Mouse (Mus musculus): ENCODE measurements around the gene Psmb6. TPM values are rescaled to one million over a fixed set of nuclear protein-coding genes. Genes with fewer than 3 reads are reported as not detected.

The Psmb6 gene
- 415 and 437 TPM in 2 replicates for polyA plus RNA-seq (2016; fragmentation: Nextera tagmentation; extraction: Ambion mirVana)

DNA sequence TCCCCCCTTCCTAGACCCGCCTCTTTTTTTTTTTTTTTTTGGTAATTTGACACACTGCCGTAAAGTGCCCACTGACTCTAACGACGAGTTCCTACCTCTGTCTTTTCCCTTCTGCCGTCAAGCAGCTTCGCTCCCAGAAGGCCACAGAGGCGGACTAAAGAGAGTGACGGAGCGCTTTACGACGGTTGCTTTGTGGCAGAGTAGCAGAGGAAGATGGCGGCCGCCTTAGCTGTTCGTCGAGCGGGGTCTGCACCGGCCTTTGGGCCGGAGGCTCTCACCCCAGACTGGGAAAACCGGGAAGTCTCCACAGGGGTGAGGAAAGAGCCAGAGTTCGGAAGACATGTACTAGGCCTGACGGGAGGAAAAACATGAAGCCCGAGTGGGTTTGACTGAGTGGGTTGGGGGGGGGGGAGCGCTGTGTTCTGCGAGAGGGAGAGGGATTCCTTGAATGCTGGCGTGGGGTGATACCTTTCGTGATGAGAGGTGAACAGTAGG is at the start of gene Psmb6:
Psmb6 (plus strand) TSS at position 184 of the 495 bp plus-strand sequence.
- peak; percentile 89 for ATAC-seq
- H3K36me3 ChIP-seq, result peaks cover 32% of the 10 kb centered on the region
- WGBS (ENCODE audit: insufficient replicate concordance), result 0% methylated on average over 25 of the region's 26 CpGs
- peaks cover 14% of the 10 kb centered on the region for H3K27me3 ChIP-seq (replicated peaks)
- peaks cover 24% of the 10 kb centered on the region for H3K4me1 ChIP-seq
- no peaks in the 10 kb centered on the region for H3K9me3 ChIP-seq (replicated peaks)
- peak within 1 kb of the TSS; percentile 86 for H3K4me3 ChIP-seq
- peak within 1 kb of the TSS; percentile 86 for H3K9ac ChIP-seq
- peak within 1 kb of the TSS; percentile 69 for H3K27ac ChIP-seq
- H3K4me2 ChIP-seq, result peak within 1 kb of the TSS; percentile 75

DNA sequence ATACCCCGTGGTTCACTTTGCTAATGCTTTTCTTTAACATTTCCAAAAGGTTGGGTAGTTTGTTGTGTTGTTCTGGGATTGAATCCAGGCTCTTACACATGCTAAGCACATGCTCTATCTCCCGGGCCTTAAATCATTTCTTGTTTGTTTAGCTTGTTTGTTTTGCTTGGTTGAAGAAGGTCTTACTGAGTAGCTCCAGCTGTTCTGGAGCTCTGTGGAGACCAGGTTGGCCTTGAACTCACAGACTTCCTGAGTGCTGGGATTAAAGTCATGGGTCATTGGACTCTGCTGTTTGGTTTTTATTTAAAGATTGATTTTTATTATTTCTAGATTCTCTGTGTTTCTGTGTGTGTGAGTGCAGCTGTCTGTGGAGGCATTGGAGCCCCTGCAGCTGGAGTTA is 39.7 kb upstream of the Psmb6 start:
- 39% methylated on average over 2 of the region's 2 CpGs for WGBS (ENCODE audit: insufficient replicate concordance)
- no peaks in the 10 kb centered on the region for H3K9me3 ChIP-seq (replicated peaks)
- no peaks in the 10 kb centered on the region for H3K36me3 ChIP-seq
- no peaks in the 10 kb centered on the region for H3K4me1 ChIP-seq
- ATAC-seq, result no peak
- no peak overlapping the region for H3K9ac ChIP-seq
- no peak overlapping the region for H3K4me2 ChIP-seq
- no peak overlapping the region for H3K27ac ChIP-seq
- H3K27me3 ChIP-seq (replicated peaks), result 0 out of 2 replicates have a peak, but pooled peaks cover 5% of the 10 kb centered on the region
- H3K4me3 ChIP-seq, result no peak overlapping the region

DNA sequence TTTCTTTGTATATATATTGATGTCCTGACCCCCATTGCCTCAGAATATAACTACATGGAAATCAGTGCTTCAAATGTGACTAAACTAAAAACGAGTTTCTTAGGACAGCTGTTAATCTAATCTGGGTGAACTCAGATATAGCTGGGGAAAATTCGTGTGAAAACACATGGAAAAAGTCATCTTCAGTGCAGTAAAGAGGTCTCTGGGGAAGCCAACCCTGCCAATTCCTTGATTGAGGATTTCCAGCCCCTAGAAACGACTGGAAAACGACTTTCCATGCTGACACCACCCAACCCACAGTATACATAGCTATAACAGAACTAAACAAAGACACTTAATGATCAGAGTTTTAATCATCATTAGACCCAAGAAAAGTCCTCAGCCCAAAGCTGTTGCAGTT is 37.4 kb upstream of the Psmb6 start:
- Histone ChIP-seq H3K27me3 (replicated peaks) (peaks cover 5% of the 10 kb centered on the region; the same call in 1 of the 2 replicates), H3K9ac (no peak overlapping the region), H3K27ac (no peak overlapping the region), H3K36me3 (no peaks in the 10 kb centered on the region), H3K9me3 (replicated peaks) (no peaks in the 10 kb centered on the region), H3K4me2 (no peak overlapping the region), H3K4me3 (no peak overlapping the region), H3K4me1 (no peaks in the 10 kb centered on the region)
- 33% methylated on average over 4 of the region's 4 CpGs for WGBS (ENCODE audit: insufficient replicate concordance)
- ATAC-seq, result no peak

DNA sequence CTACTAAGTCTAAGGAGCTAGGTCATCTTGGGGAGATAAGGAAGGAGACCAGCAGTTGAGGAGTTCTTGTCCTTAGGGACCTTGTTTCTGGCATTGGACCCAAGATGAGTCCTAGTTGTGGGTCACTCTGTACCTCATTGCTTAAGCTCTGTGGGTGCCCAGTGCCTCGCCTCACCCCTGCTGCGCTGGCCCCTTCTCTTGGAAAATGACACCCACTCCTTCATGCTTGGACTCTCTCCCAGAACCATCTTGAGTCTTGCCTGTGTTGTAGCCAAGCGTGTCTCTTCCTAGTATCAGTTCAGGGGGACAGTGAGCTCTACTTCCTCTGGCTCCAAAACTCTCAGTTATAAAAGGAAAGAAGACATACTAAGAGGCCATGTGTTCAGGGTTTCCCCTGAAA is 36.0 kb upstream of the Psmb6 start:
- H3K36me3 ChIP-seq, result no peaks in the 10 kb centered on the region
- H3K4me1 ChIP-seq, result no peaks in the 10 kb centered on the region
- no peaks in the 10 kb centered on the region for H3K9me3 ChIP-seq (replicated peaks)
- ATAC-seq, result no peak
- H3K4me3 ChIP-seq, result no peak overlapping the region
- no peak overlapping the region for H3K4me2 ChIP-seq
- H3K27me3 ChIP-seq (replicated peaks), result peaks cover 5% of the 10 kb centered on the region; the same call in 1 of the 2 replicates
- WGBS (ENCODE audit: insufficient replicate concordance), result 70% methylated on average over 3 of the region's 3 CpGs
- H3K9ac ChIP-seq, result no peak overlapping the region
- H3K27ac ChIP-seq, result no peak overlapping the region

DNA sequence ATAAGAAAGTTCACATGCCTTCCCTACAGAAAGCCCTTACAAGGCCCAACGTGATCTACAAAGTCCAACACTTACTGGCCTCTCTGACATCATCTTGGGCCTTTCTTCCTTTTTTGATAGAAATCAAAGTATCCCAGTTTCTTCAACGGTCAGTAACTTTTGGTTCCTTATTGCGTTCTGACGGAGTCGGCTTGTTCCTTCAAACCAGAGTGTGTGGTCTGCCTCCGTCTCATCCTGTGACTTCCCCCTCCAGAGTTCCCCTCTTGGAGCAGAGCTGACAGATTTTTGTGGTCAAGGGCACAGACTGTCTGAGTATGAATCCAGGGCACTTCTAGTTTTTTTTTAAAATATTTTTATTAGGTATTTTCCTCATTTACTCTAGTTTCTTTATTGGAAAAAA is 35.5 kb upstream of the Psmb6 start:
- Histone ChIP-seq H3K4me2 (no peak overlapping the region), H3K9ac (no peak overlapping the region), H3K27ac (no peak overlapping the region), H3K4me3 (no peak overlapping the region), H3K27me3 (replicated peaks) (peaks cover 5% of the 10 kb centered on the region; the same call in 1 of the 2 replicates), H3K4me1 (no peaks in the 10 kb centered on the region), H3K36me3 (no peaks in the 10 kb centered on the region), H3K9me3 (replicated peaks) (no peaks in the 10 kb centered on the region)
- ATAC-seq, result no peak
- WGBS (ENCODE audit: insufficient replicate concordance), result 16% methylated on average over 6 of the region's 6 CpGs

DNA sequence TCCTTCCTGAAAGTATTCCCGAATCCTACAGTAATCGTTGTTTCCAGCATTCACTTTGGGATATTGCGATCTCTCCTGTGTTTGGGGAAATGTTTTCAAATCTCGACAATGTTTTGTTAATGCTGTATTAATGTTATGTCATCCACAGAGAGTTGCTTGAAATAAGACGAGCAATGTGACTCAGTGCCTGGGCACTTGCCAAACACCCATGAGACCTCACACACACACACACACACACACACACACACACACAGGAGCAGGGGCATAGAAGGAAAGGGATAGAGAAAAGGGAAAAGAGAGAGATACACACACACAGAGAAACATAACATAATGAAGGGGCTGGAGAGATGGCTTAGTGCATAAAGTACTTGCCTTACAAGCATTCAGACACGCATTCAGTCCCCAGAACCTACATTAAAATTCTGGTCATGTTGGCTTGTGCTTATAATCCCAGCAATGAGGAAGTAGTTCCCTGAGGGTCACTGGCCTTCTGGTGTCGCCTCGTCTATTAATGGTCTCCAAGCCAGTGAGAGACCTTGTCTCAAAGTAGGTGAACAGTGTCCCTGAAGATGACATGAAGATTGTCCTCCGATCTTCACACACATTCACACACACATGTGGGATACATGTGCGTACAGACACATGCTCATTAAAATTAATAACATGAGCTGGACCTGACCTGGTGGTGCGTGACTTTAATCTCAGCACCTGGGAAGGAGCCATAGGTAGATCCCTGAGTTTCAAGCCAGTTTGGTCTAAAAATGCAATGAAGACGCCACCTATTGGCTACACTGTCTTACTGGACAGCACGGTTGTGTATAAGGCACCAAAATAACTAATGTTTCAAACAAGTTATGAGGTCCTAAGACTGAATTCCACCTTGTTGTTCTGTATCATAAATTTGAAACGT is 25.3 kb upstream of the Psmb6 start:
- H3K9ac ChIP-seq, result no peak overlapping the region
- no peak overlapping the region for H3K27ac ChIP-seq
- no peak for ATAC-seq
- peaks cover 4% of the 10 kb centered on the region for H3K4me1 ChIP-seq
- H3K27me3 ChIP-seq (replicated peaks), result peaks cover 16% of the 10 kb centered on the region; the same call in 1 of the 2 replicates
- no peak overlapping the region for H3K4me2 ChIP-seq
- H3K36me3 ChIP-seq, result no peaks in the 10 kb centered on the region
- 61% methylated on average over 14 of the region's 14 CpGs for WGBS (ENCODE audit: insufficient replicate concordance)
- no peaks in the 10 kb centered on the region for H3K9me3 ChIP-seq (replicated peaks)
- no peak overlapping the region for H3K4me3 ChIP-seq

DNA sequence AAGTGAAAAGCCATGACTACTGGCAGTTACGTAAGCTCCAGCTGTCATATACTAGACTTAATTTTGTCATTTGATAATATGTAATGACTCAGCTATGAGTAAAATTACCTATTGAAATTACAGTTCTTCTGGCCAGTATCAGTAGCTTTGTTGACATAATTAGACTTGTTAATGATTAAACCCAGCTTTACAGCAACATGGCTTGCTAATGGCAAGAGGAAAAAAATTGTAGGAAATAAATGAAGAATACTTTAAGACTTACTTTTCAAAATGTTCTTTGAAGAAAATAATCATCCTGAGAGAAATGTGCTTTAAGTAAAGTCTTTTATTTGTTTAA is 24.7 kb upstream of the Psmb6 start:
- Histone ChIP-seq H3K4me1 (peaks cover 10% of the 10 kb centered on the region), H3K27ac (no peak overlapping the region), H3K36me3 (no peaks in the 10 kb centered on the region), H3K4me3 (no peak overlapping the region), H3K4me2 (no peak overlapping the region), H3K9ac (no peak overlapping the region), H3K9me3 (replicated peaks) (no peaks in the 10 kb centered on the region), H3K27me3 (replicated peaks) (peaks cover 19% of the 10 kb centered on the region; the same call in 1 of the 2 replicates)
- 87% methylated on average over 1 of the region's 1 CpGs for WGBS (ENCODE audit: insufficient replicate concordance)
- no peak for ATAC-seq

DNA sequence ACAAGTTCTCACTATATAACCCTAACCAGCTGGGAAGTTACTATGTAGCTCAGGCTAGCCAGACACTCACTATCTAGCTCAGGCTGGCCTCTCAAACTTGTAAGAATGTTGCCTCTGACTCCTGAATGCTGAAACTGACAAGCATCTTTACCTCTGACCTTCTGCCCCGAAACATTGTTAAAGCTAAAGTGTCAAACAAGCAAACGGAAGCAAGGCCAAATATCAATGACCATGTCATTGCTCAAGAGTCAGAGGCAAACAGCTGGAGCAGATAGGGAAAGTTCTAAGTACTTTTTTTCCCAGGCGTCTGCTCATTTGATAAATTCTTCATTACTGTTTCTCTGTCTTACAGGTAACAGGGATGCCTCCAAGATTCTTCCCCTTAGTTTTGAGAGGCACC is 23.1 kb upstream of the Psmb6 start:
- Histone ChIP-seq H3K4me2 (no peak overlapping the region), H3K4me1 (peaks cover 21% of the 10 kb centered on the region), H3K9me3 (replicated peaks) (no peaks in the 10 kb centered on the region), H3K4me3 (no peak overlapping the region), H3K36me3 (no peaks in the 10 kb centered on the region), H3K27me3 (replicated peaks) (0 out of 2 replicates have a peak, but pooled peaks cover 19% of the 10 kb centered on the region), H3K9ac (no peak overlapping the region), H3K27ac (no peak overlapping the region)
- ATAC-seq, result no peak
- 39% methylated on average over 3 of the region's 3 CpGs for WGBS (ENCODE audit: insufficient replicate concordance)

DNA sequence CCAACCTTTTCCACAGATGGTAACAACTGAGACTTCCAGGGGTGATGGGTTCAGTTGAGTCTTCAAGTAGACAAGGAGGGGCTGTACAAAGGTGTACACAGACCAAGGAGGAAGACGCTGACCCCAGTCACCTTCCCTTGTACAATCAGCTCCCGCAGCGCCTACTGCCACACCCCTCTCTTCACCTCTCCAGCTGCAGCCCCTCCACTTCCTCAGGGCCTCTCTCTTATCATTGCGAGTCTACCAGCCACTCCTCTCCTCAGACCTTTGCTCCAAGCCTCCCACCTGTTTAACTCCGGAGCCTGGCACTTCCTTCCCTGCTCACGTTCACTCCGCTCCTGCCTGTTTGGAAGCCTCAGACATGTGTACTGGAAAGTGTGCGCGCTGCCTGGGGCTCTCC is 20.2 kb upstream of the Psmb6 start, which contains the start of gene Tm4sf5:
Tm4sf5 (plus strand) TSS at position 275 of the 400 bp plus-strand sequence.
- Histone ChIP-seq H3K27me3 (replicated peaks) (peaks cover 46% of the 10 kb centered on the region), H3K4me3 (no peak within 1 kb of the TSS), H3K4me2 (peak within 1 kb of the TSS; percentile 26), H3K9me3 (replicated peaks) (no peaks in the 10 kb centered on the region), H3K36me3 (no peaks in the 10 kb centered on the region), H3K9ac (no peak within 1 kb of the TSS), H3K4me1 (peaks cover 21% of the 10 kb centered on the region), H3K27ac (no peak within 1 kb of the TSS)
- 27% methylated on average over 9 of the region's 9 CpGs for WGBS (ENCODE audit: insufficient replicate concordance)
- peak; percentile 42; the same call in 1 of the 2 replicates for ATAC-seq

DNA sequence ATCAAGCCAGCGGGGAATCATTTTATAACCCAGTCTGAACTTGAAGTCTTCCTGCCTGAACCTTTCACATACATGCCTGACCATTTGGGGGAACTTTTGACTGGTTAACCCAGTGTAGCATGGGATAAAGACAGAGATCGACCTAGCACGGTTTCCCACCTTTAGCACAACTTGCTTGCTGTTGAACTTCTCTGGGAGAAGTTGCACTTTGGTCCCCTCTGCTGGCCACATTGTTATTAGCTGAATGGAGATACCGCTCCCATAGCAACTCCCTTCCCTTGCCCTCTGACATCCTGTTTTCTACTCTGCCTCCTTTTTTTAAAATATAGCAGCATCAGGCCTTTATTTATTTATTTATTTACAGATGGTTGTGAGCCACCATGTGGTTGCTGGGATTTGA is 18.8 kb upstream of the Psmb6 start:
- no peaks in the 10 kb centered on the region for H3K36me3 ChIP-seq
- H3K4me3 ChIP-seq, result no peak overlapping the region
- no peak overlapping the region for H3K9ac ChIP-seq
- peaks cover 54% of the 10 kb centered on the region for H3K27me3 ChIP-seq (replicated peaks)
- H3K27ac ChIP-seq, result no peak overlapping the region
- ATAC-seq, result no peak
- peak overlapping the region; percentile 37 for H3K4me2 ChIP-seq
- WGBS (ENCODE audit: insufficient replicate concordance), result 18% methylated on average over 4 of the region's 4 CpGs
- no peaks in the 10 kb centered on the region for H3K9me3 ChIP-seq (replicated peaks)
- peaks cover 25% of the 10 kb centered on the region for H3K4me1 ChIP-seq

DNA sequence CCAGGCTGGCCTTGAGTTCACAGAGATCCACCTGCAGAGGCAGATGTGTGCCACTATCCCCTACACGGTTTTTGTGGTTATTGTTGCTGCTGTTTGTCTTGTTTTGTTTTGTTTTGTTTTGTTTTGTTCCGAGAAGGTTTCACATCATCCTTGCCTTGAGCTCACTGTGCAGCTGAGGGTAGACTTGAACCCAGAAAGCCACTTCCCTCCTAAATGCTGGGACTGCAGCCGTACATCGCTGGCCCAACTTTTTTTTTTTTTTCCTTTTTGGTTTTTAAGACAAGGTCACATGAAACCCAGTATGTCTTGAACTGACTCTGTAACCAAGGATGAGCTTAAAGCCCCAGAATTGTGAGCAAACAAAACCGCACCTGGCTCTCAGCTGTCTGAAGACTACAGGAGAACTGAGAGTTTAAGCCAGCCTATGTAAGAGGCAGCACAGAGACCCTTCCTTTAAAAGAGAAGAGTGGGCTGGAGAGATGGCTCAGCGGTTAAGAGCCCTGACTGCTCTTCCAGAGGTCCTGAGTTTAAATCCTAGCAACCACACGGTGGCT is 18.1 kb upstream of the Psmb6 start:
- Histone ChIP-seq H3K27ac (no peak overlapping the region), H3K27me3 (replicated peaks) (peaks cover 50% of the 10 kb centered on the region), H3K9ac (no peak overlapping the region), H3K4me3 (no peak overlapping the region), H3K4me2 (no peak overlapping the region), H3K36me3 (no peaks in the 10 kb centered on the region), H3K4me1 (peaks cover 26% of the 10 kb centered on the region), H3K9me3 (replicated peaks) (no peaks in the 10 kb centered on the region)
- WGBS (ENCODE audit: insufficient replicate concordance), result 61% methylated on average over 7 of the region's 7 CpGs
- no peak for ATAC-seq

All from liver, embryonic 12.5 days (tissue).